Mouse (Mus musculus): ENCODE measurements around the gene Ascc1. TPM values are rescaled to one million over a fixed set of nuclear protein-coding genes. Genes with fewer than 3 reads are reported as not detected.
A peak's percentile ranks its signal among the peaks of the same experiment; 100 is the strongest.

Gene Ascc1
- polyA plus RNA-seq, 1 experiment: 36.2 TPM

DNA sequence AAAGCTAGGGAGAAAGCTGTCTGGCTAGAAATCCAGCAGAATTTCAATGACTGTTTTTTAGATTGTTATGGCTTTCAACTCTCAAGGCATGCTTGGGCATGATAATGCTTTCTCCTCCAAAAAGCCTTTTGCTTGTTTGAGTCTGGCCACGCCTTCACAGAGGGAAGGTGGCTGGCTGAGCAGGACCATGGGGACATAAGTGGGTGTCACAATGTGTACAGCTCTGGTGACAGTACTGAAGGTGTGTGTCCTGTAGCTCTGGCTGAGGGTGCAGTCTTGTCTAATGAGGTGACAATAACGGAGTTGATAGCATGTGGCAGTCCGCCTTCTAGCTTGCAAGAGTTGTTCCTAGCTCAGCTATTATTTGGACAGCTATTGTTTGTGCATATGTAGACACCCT lies 77.6 kb downstream of the Ascc1 start:
- DNase-seq (ENCODE audit: low spot score): no peak

DNA sequence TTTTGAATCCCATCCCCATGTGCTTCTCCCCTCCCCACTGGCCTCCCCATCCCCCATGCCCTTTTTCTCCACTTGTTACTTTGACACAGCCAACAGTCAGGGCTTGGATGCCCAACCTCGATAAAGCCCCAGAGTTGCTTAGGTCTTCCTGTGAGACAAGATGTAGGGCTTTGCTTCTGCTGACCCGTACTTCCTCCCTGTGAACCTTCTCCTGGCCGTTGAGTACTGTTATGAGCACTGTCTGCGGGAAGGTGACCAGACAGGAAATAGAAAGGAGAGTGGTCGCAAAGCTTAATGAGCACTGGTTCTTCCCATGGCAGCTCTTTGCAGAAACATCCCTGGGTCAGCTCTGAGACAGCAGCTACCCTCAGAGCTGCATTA lies 78.0 kb downstream of the Ascc1 start:
- no peak for DNase-seq (ENCODE audit: low spot score)

DNA sequence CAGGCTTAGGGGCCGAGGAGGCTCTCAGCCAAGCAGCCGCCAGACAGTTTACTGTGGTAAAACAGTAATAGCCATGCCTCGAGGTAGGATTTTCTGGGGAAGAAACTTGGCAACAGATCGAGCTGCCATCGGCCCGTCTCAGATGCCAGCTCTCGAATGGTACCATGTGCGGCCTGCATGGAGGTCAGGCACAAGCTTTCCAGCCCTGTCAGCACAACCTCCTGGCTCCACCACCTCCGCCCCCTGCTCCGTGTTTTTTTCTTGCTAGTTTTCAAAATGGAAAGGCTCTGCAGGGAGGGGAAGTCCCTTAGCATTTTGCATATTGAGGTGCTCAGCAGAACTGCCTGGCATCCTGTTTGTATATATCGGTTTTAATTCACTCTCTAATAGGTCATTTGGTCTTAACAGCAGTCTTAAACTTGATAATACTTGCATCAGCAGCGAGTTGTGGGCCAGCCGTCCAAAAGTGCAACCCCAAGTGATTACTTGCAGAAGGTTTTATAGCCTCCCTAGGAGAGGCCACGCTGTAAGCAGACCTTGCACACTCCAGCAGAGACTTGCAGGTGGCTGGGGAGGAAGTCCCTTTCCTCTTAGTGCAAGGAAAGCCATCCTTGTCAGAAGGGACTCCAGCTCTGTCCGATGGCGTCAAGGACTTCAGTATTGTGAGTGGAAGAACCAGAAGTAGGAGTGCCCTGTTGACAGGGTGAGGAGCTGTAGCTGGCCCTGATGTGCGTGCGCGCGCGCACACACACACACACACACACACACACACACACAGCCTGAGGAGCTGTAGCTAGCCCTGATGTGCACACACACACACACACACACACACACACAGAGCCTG lies 78.6 kb downstream of the Ascc1 start:
- DNase-seq (ENCODE audit: low spot score): no peak

DNA sequence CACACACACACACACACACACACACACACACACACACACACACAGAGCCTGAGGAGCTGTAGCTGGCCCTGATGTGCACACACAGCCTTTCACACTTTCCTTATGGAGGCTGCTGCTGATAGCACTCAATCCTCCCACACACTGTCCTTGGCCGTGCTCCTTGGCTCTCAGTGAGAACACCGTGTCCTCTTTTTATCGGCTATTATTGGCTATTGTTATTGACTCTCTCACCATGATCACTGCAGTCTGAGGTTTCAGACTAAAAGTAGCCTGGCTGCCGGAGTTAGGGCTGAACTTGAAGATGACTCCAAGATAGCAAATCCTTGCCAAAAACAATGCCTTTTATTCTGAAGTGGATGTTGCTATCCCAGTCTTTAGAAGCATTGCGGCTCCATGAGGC lies 79.3 kb downstream of the Ascc1 start:
- DNase-seq (ENCODE audit: low spot score): no peak

DNA sequence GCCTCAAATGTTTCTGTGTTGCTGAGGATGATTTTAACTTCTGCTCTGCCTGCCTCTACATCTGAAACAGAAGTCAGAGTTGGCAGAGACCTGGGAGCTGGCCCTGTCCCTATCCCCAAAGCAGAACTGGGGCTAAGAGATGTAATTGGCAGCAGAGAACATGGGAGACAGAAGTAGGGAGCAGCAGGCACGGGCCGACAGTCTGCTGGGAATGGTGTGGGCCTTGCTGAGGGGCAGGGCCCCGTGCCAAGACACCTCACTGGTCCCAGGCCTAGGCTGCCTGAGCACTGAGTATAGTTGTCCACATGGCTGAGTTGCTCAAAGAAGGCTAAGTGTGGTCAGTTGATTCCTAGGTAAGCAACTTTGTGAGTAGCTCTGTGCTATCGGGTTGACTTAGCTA lies 81.5 kb downstream of the Ascc1 start:
- no peak for DNase-seq (ENCODE audit: low spot score)

- no peak for DNase-seq (ENCODE audit: low spot score)
These were observed 89.7 kb downstream of the Ascc1 start for GRCm38 (mm10) chr10:60092311-60092710.

DNA sequence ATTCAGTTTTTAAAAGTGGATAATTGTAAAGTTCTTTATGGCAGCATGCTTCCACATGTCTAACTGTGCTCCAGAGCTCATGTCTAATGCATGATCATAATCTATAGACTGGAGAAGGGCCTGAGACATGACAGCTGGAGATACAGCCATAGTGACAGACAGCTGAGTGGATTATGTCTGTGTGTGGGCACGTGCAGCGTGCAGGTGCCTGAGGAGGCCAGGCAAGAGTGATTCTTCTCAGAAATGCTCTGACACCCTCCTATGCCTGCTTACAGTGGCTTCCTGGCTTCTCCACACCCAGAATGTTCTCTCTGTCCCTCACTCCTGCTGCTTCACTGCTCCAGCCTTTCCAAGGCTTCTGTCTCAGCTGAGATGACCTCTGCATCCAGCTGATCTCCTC lies 91.1 kb downstream of the Ascc1 start:
- no peak for DNase-seq (ENCODE audit: low spot score)

- DNase-seq (ENCODE audit: low spot score): no peak
These were observed 93.0 kb downstream of the Ascc1 start for GRCm38 (mm10) chr10:60095558-60095957.

DNA sequence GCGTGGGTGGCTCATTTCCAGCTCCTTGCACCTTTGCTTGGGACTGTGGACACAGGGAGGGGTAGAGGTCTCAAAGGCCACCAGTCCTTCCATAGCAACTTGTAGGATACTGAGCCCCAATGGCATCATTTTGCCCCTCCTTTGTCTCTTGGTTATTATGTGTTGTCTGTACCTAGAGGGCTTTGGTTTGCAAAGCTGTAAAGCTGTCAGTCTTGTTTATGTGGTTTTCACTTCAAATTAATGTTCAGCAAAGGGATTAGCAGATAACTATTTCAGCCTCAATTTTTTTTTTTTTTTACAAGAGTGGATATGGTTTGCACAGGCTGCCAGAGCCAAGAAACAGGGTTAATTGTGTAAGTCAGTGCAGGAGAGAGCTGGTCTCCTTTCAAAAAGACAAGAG lies 93.7 kb downstream of the Ascc1 start:
- no peak for DNase-seq (ENCODE audit: low spot score)

- no peak for DNase-seq (ENCODE audit: low spot score)
These were observed 94.5 kb downstream of the Ascc1 start for GRCm38 (mm10) chr10:60097146-60097545.

DNA sequence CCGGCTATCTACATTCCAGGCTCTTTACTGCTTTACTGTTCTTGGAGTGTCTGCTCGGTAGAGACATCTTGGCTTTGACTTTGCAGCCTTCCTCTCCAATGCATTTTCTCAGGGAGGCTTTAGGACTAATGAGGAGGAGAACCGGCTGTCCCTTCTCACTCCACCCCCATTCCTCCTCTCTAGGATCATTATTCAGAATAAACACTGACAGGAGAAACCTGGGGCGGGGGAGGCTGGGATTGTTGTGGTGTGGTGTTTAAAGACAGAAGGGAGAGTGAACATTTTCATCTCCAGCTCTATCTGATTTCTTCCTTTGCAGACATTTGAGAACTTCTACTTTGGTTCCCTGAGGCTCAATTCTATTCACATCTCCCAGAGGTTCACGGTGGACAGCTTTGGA lies 95.2 kb downstream of the Ascc1 start:
- DNase-seq (ENCODE audit: low spot score): no peak

DNA sequence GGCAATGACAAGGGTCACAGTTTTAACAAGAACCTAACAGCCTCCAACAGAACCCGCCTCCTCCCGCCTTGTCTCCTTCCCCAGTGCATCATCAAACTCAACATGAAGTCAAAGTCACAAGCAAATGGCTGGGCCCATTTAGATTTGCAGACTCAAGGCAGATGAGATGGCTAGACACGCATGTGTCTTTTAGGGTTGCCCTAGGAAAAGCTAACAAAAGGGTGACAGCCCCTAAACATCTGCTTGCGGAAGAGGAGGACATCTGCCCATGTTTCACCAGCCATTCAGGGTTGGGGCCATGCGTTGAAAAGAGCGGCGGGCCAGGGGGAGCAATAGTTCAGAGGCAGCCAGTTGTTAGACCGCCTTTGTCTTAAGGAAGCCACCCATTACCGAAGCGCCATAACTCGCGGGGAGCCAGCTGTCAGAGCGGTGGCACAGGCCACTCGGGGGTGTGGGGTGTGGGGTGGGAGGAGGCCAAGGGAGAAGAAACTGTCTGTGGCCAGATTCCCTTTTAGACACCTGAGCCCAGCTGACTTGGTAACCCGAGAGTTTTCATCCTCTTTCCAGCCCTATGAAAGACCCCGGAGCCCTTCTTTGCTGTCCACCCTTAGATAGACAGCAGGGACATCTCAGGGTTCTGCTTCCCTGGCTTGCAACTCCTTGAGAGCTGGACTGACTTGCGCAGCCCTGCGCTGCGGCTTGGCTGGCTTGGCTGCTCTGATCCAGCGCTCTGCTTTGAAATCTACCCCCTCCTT lies 103.0 kb downstream of the Ascc1 start:
- no peak for DNase-seq (ENCODE audit: low spot score)

GRCm38 (mm10) chr10:60106146-60106530 lies 103.5 kb downstream of the Ascc1 start, which contains the start of gene Spock2:
Gene Spock2 (plus strand): TSS chr10:60106219.
- DNase-seq (ENCODE audit: low spot score): no peak

DNA sequence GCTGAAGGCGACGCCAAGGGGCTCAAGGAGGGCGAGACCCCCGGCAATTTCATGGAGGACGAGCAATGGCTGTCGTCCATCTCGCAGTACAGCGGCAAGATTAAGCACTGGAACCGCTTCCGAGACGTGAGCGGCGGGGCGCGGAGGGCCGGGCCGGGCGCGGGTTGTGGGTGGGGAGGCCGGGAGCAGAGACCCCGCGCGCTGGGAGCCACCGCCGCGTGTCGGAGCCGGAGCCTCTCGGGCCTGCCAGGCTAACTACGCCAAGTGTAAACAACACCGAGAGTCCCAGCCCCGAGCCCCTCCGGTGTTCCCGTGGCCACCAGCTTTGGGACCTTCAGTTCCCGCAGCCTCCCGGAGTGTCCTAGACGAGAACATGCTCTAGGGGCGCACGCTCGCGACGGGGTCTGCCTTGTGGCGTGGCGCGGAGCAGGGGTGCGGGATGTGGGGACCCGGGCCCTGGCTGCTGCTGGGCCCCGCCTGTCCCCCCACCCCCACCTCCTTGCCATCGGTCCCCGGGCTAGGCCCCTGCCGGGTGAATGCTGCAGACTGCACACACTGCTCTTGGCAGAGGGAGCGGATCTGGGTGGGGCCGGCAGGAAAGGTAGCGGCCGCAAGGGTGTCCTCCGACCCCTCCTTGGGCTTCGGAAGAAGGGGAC lies 104.1 kb downstream of the Ascc1 start:
- peak; percentile 35 for DNase-seq (ENCODE audit: low spot score)

DNA sequence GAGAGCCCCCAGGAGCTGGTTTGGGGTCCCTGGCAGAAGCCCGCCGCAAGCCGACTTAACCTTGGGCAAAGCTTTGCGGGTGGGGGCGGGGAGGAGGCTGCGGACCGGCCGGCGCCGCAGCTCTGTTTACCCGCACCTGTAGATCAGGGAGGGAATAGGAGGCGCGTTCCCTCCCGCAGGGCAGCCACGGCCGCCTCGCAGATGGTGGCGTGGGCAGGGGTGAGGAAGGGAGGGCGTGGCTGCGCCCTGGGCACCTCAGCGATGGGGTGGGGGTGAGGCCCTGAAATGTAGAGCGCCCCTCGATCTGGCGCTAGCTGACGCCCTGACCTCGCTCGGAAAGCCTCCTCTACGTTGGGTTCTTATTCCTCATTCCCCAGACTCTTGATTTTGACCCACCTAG lies 104.8 kb downstream of the Ascc1 start:
- no peak for DNase-seq (ENCODE audit: low spot score)

GRCm38 (mm10) chr10:60108321-60109111 lies 105.9 kb downstream of the Ascc1 start:
- no peak for DNase-seq (ENCODE audit: low spot score)

- no peak for DNase-seq (ENCODE audit: low spot score)
These were observed 106.7 kb downstream of the Ascc1 start for GRCm38 (mm10) chr10:60109336-60109735.

DNA sequence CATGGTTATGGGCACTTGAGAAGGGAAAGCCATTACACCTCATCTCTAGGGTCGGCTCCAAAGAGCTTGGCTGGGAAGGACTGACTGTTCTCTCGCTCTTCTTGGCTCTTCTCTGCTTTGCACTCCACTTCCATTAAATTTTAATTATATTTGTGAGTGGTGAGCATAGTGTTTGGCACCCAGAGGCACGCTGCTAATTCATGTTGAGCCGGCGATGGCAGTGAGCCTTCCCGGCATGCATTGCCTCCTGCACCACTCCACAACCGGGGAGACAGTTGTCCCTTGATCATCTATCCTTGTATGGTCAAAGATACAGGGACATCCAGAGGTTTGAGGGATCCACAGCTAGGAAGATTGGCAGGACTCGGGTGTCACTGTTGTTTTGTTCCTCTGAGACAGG lies 107.4 kb downstream of the Ascc1 start:
- no peak for DNase-seq (ENCODE audit: low spot score)

DNA sequence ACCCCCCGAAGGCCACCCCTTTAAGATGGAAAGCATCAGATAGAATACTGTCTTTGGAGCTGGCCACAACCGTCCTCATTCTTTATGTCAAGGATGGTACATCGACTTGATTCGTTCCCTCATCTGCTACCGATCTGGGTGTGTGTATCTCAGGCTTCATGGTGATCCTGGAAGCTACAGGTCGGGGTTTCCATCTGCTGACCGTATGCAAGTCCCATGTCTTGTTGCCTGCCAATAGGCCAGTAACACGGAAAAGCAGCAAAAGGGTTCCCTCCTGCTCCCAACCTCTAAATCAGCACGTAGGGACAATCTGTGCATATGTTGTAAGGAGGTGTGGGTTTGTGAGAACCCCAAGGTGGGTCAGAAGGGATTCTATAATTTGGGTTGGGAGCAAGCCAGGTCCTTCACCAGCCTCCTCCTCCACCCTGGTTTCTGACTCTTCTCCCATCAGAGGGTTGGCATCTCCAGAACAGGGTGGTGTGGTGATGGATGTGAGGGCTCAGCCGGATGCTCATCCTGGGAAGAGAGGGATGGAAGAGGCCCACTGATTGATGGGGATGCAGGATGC lies 108.4 kb downstream of the Ascc1 start:
- no peak for DNase-seq (ENCODE audit: low spot score)

GRCm38 (mm10) chr10:60113965-60114690 lies 111.5 kb downstream of the Ascc1 start:
- DNase-seq (ENCODE audit: low spot score): no peak
